Mouse (Mus musculus): ENCODE results near the gene Isyna1. TPM values are rescaled to one million over a fixed set of nuclear protein-coding genes. Genes with fewer than 3 reads are reported as not detected.

The Isyna1 gene
- total RNA-seq, 2 experiments from 2014 or later = 4.7 to 10.3 TPM

DNA sequence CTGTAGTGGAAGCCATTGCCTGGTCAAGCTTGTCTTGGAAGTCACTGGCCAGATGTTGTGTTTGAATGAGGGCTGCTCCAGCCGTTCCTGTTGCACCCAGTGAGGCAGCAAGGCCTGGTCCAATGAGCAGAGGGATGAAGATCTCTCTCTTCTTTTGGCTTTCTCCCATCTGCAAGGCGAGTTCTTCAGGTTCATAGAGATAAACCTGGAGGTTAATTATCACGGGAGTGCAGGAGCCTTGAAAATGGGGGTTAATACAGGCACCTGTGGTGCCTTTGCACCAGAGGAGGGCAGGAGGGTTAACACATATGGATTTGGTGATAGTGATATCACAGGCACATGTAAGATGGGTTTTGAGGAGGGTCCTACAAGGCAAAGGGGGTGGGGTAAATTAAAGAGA is 28.0 kb downstream of the Isyna1 start:
- DNase-seq = no peak

GRCm38 (mm10) chr8:70625104-70625503 is 30.9 kb downstream of the Isyna1 start:
- DNase-seq = no peak

DNA sequence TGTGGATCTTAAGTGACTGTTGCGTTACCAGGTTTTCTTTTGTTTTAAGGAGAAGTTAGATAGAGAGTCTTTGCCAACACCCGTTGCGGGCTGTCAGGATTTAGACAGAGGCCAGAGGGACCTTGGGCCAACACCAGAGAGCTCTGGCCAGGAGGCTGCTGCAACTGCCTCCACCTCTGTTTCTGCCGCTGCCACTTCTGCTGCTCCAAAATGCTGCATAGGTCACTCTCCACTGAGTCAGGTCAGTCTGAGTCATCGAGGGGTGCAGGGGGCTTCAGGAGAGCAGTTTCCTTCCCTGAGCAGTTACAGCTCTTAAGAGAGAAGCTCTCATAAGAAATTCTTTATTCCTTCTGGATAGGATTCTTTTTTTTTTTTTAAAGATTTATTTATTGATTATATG is 32.9 kb downstream of the Isyna1 start:
- DNase-seq = no peak

- no peak for DNase-seq
These were observed 34.9 kb downstream of the Isyna1 start for GRCm38 (mm10) chr8:70628986-70629490.

GRCm38 (mm10) chr8:70629574-70630531 is 35.7 kb downstream of the Isyna1 start:
- DNase-seq = peak; percentile 85

DNA sequence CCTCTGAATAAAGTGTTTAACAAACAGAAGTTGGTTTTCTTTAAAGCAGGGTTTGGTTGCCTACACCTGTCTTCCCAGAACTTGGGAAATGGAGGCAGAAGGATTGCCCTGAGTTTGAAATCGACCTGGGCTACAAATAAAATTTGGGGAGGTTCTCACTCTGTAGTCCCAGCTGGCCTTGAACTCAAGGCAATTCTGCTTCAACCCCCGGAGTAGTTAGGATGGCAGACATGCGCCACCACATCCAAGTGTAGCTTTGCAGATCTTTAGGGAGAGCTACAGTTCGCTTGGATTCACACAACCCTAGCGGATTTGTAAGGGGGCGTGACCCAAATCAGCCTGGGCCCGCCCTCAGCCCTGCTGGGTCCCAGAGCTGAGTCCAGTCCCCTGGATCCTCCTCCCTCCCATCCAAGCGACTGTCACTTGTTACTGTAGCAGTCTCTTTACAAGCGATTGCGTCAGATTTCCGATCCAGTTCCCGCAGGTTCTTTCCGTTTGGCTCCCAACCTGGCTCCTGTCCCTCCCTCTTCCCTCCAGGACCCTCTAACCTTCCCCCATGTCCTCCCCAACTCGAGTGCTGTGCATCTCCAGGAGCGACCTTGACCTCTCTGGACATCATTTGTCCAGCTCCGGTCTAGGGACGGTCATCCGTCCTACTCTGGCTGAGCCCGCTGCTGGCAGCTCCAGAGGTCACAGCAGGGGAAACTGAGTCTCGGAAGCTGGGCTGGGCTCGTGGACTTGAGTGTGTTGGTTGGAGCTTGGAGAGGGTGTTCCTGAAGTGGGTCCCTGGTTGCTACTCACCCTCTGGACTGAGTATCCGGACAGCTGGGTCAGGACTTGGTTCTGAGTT is 36.6 kb downstream of the Isyna1 start:
- DNase-seq = peak; percentile 76

GRCm38 (mm10) chr8:70631436-70631835 is 37.3 kb downstream of the Isyna1 start:
- no peak for DNase-seq

DNA sequence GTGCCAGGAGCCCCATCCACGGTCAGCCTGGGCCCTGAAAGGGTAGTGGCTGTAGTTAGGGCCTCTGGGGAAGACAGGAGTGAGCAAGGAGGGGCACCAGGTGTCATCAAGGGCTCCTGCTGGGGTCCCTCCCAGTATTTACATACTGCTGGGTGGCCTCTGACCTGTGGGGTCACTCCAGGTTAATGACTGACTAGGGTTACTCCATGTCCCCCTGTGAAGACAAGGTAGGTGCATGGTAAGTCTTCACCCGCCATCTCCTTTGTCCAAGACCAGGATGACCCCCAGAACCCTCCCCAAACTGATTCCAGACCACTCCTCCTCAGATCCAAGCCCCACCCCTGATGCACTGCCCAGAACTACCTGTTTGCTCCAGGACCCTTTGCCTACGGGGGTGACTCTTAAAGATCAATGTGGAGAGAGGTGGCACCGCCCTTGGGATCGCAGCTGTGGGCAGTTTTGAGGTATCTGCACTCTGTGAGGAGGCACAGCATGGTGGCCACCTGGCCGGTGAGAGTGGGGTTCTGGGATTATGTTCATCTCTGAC is 38.2 kb downstream of the Isyna1 start, which contains the start of gene Gdf15:
TSS of gene Gdf15 (minus strand) at position 111 of the 547 bp plus-strand sequence.
- no peak for DNase-seq

- DNase-seq = peak; percentile 52
These were observed 39.9 kb downstream of the Isyna1 start for GRCm38 (mm10) chr8:70634066-70634465.

DNA sequence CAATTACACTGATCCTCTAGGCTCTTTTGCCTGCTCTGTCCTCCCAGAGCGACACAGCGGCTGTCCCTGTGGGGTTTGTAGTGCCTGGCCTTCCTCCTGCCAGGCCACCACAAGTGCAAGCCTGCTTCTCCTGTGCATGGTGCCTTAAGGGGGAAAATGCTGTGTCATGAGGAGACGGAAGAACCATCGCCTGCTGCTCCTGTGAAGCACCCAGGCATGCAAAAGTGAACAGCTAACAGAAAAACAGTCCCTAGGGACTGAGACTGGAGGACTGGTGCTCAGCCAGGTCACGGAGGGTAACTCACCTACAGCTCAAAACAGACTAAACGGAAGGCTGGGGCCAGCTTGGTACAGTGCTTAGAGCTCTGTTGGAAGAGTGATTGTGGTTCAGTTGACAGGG is 41.4 kb downstream of the Isyna1 start:
- no peak for DNase-seq

DNA sequence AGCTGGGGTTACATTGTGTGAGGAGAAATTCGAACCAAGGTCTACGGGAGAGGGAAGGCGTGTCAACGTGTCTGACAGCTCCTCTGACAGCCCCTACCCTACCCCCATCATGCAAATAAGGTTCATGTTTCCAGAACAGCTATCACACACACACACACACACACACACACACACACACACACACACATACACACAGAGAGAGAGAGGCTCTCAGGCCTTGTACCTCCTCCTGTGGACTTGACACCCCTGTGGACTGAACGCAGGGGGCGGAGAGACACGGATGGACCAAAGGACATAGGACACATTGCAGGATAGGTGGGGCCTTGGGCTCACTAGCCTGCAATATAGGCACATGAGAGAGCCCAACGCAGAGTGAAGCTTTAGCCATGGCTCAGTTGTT is 42.7 kb downstream of the Isyna1 start:
- DNase-seq = no peak

GRCm38 (mm10) chr8:70638752-70639151 is 44.6 kb downstream of the Isyna1 start:
- DNase-seq = no peak

DNA sequence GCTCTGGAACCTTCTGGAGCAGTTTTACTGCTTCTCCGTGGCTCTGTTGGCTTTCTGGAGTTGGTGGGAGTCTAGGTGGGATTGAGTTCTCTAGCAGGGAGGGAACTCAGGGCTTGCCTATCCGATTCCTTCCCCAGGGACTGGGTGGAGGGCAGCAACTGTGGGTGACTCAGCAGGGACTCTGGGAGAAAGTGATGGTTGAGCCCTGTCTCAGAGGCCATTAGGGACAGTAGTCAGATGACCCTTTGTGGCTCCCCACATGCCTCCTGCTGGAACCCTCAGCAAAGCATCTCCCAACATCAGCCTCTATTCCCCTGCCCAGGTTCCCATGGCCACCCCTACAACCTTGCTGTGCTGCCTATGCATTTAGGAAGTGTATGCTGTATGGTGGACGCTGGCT is 48.8 kb downstream of the Isyna1 start:
- no peak for DNase-seq

DNA sequence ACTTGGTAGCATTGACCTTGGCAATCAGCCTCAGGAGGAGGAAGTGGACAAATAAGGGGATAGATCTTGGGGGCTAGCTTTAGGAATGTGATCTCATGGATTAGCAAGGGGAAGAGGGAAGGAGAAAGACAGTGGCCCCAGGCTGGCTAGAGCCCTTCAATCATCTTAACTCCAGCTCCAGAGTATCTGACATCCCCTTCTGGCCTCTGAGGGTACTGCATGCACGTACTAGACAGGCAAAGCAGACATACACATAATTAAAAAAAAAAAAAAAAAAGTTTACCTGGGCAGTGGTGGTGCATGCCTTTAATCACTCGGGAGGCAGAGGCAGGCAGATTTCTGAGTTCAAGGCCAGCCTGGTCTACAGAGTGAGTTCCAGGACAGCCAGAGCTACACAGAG is 49.9 kb downstream of the Isyna1 start:
- no peak for DNase-seq

DNA sequence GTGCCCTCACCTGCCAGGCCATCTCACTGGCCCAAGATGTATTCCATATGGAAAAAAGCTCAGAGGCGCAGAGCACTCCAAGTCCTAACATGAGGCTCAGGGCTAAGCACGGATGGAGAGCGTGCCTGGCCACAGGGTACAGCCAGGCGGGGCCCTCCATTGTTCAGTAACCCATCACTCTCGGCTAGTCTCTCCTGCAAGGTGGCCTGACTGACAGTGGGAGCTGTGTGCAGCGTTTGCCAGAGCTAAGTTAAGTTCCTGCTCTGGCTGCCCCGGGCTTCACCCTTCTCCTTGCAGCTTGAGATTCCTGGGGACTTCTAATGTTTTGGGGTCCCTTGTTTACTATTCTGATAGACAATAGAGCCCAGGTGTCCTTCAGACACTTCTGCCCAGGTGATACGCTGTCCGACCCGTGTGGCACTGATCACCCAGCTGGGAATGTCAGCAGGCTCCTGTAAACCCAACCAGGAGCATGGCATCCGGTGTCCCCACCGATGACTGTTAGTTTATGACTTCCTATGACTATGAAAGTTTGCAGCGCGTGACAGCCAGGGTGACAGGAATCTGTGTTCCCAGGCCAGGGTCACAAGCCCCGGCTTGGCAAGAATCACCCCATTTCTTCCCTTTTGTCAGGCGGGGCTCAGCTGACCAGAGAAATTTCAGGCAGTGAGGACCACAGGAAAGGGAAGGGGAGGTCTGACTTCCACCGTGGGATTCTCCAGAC is 51.5 kb downstream of the Isyna1 start:
- no peak for DNase-seq

GRCm38 (mm10) chr8:70646369-70646768 is 52.2 kb downstream of the Isyna1 start:
- no peak for DNase-seq

DNA sequence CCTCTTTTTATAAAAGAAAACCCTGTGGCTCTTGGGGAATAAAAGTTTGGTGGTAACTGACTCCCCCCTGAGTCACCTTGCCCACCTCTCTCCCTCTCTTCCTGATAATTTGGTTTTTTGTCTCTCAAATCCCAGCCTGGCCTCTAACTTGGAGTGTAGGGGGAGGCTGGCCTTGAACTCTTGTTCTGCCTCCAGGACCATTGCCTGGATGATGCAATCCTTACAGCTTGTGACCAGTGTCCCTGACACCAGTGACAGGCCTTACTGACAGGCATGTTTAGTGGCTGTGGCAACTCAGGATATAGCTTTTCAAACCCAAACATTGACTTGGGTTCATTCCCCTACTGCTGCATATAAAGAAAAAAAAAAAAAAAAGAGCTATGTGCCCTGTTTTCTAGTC is 52.6 kb downstream of the Isyna1 start:
- no peak for DNase-seq
